Mouse (Mus musculus): ENCODE measurements around the gene Tmem267. TPM values are rescaled to one million over a fixed set of nuclear protein-coding genes. Genes with fewer than 3 reads are reported as not detected.
"Not testable (repeated sequence)": the region's sequence is repeated elsewhere in the genome, so short reads cannot be mapped to it uniquely, and the experiment has no call there.

Tmem267 gene
- polyA plus RNA-seq, 1 experiment from 2014 or later = 0.72 TPM

DNA sequence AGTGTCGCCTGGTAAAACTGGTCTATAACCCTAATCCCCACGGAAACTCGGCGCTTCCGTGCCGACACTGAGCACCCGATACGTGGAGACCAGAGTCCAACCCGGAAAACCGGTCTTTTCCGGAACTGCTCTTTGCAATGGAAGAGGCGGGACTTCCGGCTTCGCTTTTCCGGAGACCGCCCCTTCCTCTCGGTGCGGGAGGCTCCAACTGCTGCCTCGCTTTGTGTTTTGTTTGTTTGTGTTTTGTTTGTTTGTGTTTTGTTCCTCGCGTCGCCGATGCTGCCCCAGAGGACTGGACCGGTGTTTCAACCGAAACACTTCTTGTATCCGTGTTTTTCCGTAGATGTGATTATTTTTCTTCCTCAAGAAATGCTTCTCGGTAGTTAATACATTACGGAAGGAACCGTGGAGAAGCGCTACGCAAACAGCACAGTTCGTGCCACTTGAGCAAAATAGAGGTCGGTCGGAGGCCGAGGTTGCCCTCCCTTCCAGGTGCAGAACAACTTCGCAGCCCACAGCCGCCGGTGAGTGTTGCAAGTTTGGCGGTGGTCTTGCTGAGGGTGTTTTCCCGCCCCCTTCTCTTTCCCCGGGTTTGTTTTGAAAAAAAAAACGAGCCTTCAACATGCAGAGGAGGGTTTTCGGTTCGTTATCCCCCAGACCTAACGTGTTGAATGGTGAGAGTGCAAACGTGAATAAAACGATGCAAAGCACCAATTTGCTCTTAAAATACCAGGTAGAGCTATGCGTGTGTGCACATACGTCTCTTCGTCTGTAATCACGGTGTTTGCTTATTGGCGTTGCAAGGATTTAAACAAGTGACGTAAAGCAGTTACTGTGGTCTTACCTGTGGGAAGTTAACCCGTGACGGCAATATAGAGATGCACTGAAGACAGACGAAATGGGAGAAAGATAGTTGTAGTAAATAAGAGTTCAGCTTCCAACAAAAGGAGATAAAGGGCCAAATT lies 25.0 kb upstream of the Tmem267 start, which contains the start of gene 4833420G17Rik:
Gene 4833420G17Rik (plus strand): TSS at position 173 of the 965 bp plus-strand sequence.
- Histone ChIP-seq H3K27ac (ENCODE audit: low read depth) (peak within 1 kb of the TSS; percentile 83), H3K4me1 (ENCODE audit: insufficient read depth) (peaks cover 9% of the 10 kb centered on the region), H3K27me3 (ENCODE audit: insufficient read depth, low read length) (no peaks in the 10 kb centered on the region), H3K9ac (replicated peaks) (peak within 1 kb of the TSS; percentile 61), H3K36me3 (replicated peaks; ENCODE audit: insufficient read depth, low read length) (peaks cover 28% of the 10 kb centered on the region), H3K4me3 (ENCODE audit: low read depth, low read length) (peak within 1 kb of the TSS; percentile 69), H3K9me3 (ENCODE audit: low read length) (no peaks in the 10 kb centered on the region), H3K4me2 (ENCODE audit: low read depth, low read length) (peak within 1 kb of the TSS; percentile 79)
- under 1% methylated on average over 57 of the region's 57 CpGs for WGBS (ENCODE audit: insufficient replicate concordance)
- DNase-seq (peak; percentile 93), ATAC-seq (peak; percentile 99)
- TF ChIP-seq EP300 (IDR thresholded peaks at IDR 0.05; ENCODE audit: low read depth) (peak; percentile 81), CTCF (IDR thresholded peaks at IDR 0.05; ENCODE audit: low read depth) (no peak)

DNA sequence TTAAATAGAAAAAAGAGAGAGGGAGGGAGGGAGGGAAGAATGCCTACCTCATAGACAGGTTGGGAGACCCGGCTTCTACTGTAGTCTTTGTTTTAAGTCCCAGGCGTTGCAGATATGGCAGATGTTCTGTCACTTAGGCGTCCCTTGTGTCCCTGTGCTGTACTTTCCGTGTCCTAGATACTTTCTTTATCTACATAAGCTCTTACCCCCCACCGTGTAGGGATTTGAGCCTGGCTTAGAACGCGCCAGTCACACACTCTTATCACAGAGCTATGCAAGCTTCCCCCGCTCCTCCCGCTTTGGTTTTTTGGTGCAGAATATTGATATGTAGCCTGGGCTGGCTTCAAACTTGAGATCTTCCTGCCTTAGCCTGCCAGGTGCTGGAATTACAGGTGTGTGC lies 11.2 kb upstream of the Tmem267 start:
- ATAC-seq (no peak), DNase-seq (no peak)
- H3K9ac ChIP-seq (replicated peaks) = no peak overlapping the region
- H3K9me3 ChIP-seq (ENCODE audit: low read length) = no peaks in the 10 kb centered on the region
- TF ChIP-seq EP300 (IDR thresholded peaks at IDR 0.05; ENCODE audit: low read depth) (no peak), CTCF (IDR thresholded peaks at IDR 0.05; ENCODE audit: low read depth) (no peak)
- no peak overlapping the region for H3K4me2 ChIP-seq (ENCODE audit: low read depth, low read length)
- no peak overlapping the region for H3K27ac ChIP-seq (ENCODE audit: low read depth)
- H3K4me1 ChIP-seq (ENCODE audit: insufficient read depth) = no peaks in the 10 kb centered on the region
- H3K36me3 ChIP-seq (replicated peaks; ENCODE audit: insufficient read depth, low read length) = peaks cover 55% of the 10 kb centered on the region
- H3K27me3 ChIP-seq (ENCODE audit: insufficient read depth, low read length) = no peaks in the 10 kb centered on the region
- 76% methylated on average over 9 of the region's 9 CpGs for WGBS (ENCODE audit: insufficient replicate concordance)
- H3K4me3 ChIP-seq (ENCODE audit: low read depth, low read length) = no peak overlapping the region

DNA sequence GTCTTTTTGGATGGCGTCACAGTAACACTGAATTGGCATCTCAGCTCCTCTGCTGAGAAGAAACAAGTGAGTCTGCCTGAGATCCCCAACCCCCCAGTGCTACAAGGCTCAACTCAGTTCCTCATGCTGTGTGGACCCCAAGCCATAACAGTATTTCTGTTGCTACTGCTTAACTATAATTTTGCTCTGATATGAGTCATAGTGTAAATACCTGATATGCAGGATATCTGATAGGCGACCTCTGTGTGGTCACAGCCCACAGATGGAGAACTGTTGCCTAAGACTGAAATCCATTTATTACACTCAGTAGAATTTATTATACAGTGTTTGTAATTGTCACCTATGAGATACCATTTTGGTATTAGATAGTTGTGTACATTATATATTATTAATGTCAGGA lies 10.1 kb upstream of the Tmem267 start:
- no peaks in the 10 kb centered on the region for H3K9me3 ChIP-seq (ENCODE audit: low read length)
- no peak overlapping the region for H3K27ac ChIP-seq (ENCODE audit: low read depth)
- no peak for TF ChIP-seq CTCF (IDR thresholded peaks at IDR 0.05; ENCODE audit: low read depth)
- TF ChIP-seq EP300 (IDR thresholded peaks at IDR 0.05; ENCODE audit: low read depth) = no peak
- no peaks in the 10 kb centered on the region for H3K4me1 ChIP-seq (ENCODE audit: insufficient read depth)
- H3K9ac ChIP-seq (replicated peaks) = no peak overlapping the region
- no peak overlapping the region for H3K4me2 ChIP-seq (ENCODE audit: low read depth, low read length)
- peaks cover 51% of the 10 kb centered on the region for H3K36me3 ChIP-seq (replicated peaks; ENCODE audit: insufficient read depth, low read length)
- no peak for DNase-seq
- no peak overlapping the region for H3K4me3 ChIP-seq (ENCODE audit: low read depth, low read length)
- WGBS (ENCODE audit: insufficient replicate concordance) = 79% methylated on average over 2 of the region's 2 CpGs
- H3K27me3 ChIP-seq (ENCODE audit: insufficient read depth, low read length) = no peaks in the 10 kb centered on the region
- ATAC-seq = no peak

DNA sequence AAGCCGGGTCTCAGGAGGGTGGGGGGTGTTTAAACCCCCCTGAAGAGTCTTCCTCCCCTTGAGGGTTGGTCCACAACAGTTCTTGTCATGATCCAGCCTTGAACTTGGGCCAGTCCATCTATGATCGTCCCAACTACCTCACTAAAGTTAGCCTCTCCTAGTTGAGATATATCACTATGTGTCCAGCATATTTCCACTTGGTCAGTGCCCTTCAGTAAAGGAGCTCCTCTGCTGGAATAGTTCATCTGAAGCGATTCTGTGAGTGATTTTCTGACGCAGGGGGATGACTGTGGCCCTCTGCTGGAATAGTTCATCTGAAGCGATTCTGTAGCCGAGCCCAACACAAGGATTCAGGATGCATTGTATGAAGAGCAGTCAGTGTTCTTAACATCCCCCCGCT lies 485 bp upstream of the Tmem267 start:
- H3K4me3 ChIP-seq (ENCODE audit: low read depth, low read length) = no peak overlapping the region
- H3K9me3 ChIP-seq (ENCODE audit: low read length) = peaks cover 2% of the 10 kb centered on the region; the same call in 1 of the 2 replicates
- H3K27ac ChIP-seq (ENCODE audit: low read depth) = no peak overlapping the region
- H3K27me3 ChIP-seq (ENCODE audit: insufficient read depth, low read length) = no peaks in the 10 kb centered on the region
- H3K4me1 ChIP-seq (ENCODE audit: insufficient read depth) = no peaks in the 10 kb centered on the region
- ATAC-seq = no peak
- DNase-seq = no peak
- peaks cover 26% of the 10 kb centered on the region for H3K36me3 ChIP-seq (replicated peaks; ENCODE audit: insufficient read depth, low read length)
- TF ChIP-seq EP300 (IDR thresholded peaks at IDR 0.05; ENCODE audit: low read depth) (no peak), CTCF (IDR thresholded peaks at IDR 0.05; ENCODE audit: low read depth) (no peak)
- 41% methylated on average over 7 of the region's 7 CpGs for WGBS (ENCODE audit: insufficient replicate concordance)
- no peak overlapping the region for H3K4me2 ChIP-seq (ENCODE audit: low read depth, low read length)
- no peak overlapping the region for H3K9ac ChIP-seq (replicated peaks)

DNA sequence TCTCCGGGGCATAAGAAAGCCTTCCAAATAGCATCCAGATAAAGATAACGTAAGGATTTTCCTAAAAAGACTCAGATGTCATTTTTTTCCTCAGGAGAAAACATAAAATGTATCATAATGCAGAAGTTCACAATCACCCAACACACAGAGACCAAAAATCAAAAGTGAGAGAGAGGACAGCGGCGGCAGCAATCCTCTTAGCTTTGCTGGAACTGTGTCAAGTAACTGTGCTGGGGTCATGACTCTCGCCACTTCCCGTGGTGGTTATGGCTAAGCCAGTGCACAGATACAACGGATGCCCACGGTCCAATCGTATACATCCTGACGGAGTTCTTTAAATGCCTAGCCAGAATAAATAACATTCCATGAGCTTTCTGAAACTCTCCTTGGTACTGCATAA lies 4.2 kb downstream of the Tmem267 start:
- not testable (repeated sequence) for H3K4me3 ChIP-seq (ENCODE audit: low read depth, low read length); H3K36me3 ChIP-seq (replicated peaks; ENCODE audit: insufficient read depth, low read length); H3K27ac ChIP-seq (ENCODE audit: low read depth); H3K9me3 ChIP-seq (ENCODE audit: low read length); ATAC-seq; H3K4me1 ChIP-seq (ENCODE audit: insufficient read depth); H3K9ac ChIP-seq (replicated peaks); H3K4me2 ChIP-seq (ENCODE audit: low read depth, low read length); H3K27me3 ChIP-seq (ENCODE audit: insufficient read depth, low read length)
- 85% methylated on average over 10 of the region's 10 CpGs for WGBS (ENCODE audit: insufficient replicate concordance)
- peak; percentile 37 for DNase-seq

DNA sequence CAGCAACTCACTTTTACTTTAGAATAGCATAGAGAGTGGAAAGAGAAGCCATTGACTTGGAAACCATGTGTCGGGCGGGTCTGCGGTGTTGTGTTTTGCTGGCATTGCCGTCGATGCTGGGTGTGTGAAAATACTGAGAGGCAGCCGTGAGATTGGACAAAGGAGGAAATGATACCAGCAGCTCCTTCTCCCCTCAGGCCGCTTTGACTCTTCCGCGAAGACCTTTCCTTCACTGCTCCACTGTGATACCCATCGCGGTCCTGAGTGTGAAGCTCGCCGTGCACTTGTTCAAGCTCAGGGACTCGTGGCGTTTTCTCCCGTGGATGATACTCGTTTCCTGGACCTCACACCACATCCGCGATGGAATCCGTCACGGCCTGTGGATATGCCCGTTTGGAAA lies 7.1 kb downstream of the Tmem267 start:
- H3K4me3 ChIP-seq (ENCODE audit: low read depth, low read length); H3K9ac ChIP-seq (replicated peaks); H3K36me3 ChIP-seq (replicated peaks; ENCODE audit: insufficient read depth, low read length); H3K27me3 ChIP-seq (ENCODE audit: insufficient read depth, low read length); H3K4me2 ChIP-seq (ENCODE audit: low read depth, low read length); H3K9me3 ChIP-seq (ENCODE audit: low read length); H3K27ac ChIP-seq (ENCODE audit: low read depth); ATAC-seq; H3K4me1 ChIP-seq (ENCODE audit: insufficient read depth); DNase-seq: not testable (repeated sequence)
- WGBS (ENCODE audit: insufficient replicate concordance) = 90% methylated on average over 10 of the region's 22 CpGs

DNA sequence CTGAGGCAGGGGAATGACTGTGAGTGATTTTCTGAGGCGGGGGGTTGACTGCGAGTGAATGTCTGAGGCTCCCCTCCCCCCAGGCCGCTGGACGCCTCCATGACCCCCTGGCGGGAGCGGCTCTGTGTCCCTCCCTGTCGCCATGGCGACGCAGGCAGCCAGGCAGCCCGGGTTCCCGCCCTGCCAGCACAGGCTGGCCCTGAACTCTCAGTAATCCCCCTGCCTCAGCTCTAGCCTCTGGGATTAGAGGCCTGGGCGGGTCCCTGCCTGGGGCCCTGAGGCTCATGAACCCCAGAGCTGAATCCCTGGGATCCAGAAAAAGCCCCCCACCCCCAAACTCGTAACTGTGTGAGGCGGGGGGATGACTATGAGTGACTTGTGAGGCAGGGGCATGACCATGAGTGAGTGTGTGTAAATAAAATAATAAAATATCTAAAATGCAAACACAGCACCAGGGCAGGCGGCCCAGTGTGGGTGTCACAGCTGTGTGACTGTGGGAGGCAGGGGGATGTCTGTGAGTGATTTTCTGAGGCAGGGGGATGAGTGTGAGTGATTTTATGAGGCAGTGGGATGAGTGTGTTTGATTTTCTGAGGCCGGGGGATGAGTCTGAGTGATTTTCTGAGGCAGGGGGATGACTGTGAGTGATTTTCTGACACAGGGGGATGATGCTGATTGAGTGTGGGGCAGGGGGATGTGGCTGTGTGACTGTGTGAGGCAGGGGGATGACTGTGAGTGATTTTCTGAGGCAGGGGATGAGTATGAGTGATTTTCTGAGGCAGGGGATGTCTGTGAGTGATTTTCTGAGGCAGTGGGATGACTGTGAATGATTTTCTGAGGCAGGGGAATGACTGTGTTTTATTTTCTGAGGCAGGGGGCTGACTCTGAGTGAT lies 108.7 kb downstream of the Tmem267 start:
- H3K27me3 ChIP-seq (ENCODE audit: insufficient read depth, low read length); H3K4me3 ChIP-seq (ENCODE audit: low read depth, low read length); H3K36me3 ChIP-seq (replicated peaks; ENCODE audit: insufficient read depth, low read length); H3K27ac ChIP-seq (ENCODE audit: low read depth); H3K9me3 ChIP-seq (ENCODE audit: low read length); H3K4me2 ChIP-seq (ENCODE audit: low read depth, low read length); H3K9ac ChIP-seq (replicated peaks); H3K4me1 ChIP-seq (ENCODE audit: insufficient read depth): not testable (repeated sequence)
- 70% methylated on average over 14 of the region's 16 CpGs for WGBS (ENCODE audit: insufficient replicate concordance)
- ATAC-seq = peak; percentile 77
- peak; percentile 79 for DNase-seq

DNA sequence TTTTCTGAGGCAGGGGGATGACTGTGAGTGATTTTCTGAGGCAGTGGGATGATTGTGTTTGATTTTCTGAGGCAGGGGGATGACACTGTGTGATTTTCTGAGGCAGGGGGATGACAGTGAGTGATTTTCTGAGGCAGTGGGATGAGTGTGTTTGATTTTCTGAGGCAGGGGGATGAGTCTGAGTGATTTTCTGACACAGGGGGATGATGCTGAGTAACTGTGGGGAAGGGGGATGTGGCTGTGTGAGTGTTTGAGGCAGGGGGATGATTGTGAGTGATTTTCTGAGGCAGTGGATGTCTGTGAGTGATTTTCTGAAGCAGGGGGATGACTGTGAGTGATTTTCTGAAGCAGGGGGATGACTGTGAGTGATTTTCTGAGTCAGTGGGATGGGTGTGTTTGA lies 110.6 kb downstream of the Tmem267 start:
- ATAC-seq; H3K4me2 ChIP-seq (ENCODE audit: low read depth, low read length); H3K9me3 ChIP-seq (ENCODE audit: low read length); H3K9ac ChIP-seq (replicated peaks); H3K36me3 ChIP-seq (replicated peaks; ENCODE audit: insufficient read depth, low read length); H3K27ac ChIP-seq (ENCODE audit: low read depth); H3K4me1 ChIP-seq (ENCODE audit: insufficient read depth); H3K4me3 ChIP-seq (ENCODE audit: low read depth, low read length); H3K27me3 ChIP-seq (ENCODE audit: insufficient read depth, low read length): not testable (repeated sequence)
- peak; percentile 52 for DNase-seq

DNA sequence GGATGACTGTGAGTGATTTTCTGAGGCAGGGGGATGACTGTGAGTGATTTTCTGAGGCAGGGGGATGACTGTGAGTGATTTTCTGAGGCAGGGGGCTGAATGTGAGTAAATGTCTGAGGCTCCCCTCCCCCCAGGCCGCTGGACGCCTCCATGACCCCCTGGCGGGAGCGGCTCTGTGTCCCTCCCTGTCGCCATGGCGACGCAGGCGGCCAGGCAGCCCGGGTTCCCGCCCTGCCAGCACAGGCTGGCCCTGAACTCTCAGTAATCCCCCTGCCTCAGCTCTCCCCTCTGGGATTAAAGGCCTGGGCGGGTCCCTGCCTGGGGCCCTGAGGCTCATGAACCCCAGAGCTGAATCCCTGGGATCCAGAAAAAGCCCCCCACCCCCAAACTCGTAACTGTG lies 111.2 kb downstream of the Tmem267 start:
- not testable (repeated sequence) for ATAC-seq; H3K4me1 ChIP-seq (ENCODE audit: insufficient read depth); DNase-seq; H3K4me3 ChIP-seq (ENCODE audit: low read depth, low read length); H3K27me3 ChIP-seq (ENCODE audit: insufficient read depth, low read length); H3K9me3 ChIP-seq (ENCODE audit: low read length); H3K36me3 ChIP-seq (replicated peaks; ENCODE audit: insufficient read depth, low read length); H3K4me2 ChIP-seq (ENCODE audit: low read depth, low read length); H3K9ac ChIP-seq (replicated peaks); H3K27ac ChIP-seq (ENCODE audit: low read depth)
- 61% methylated on average over 9 of the region's 12 CpGs for WGBS (ENCODE audit: insufficient replicate concordance)

Data from liver, postnatal 0 days (tissue).